Mouse (Mus musculus): ENCODE results near the gene Dkk3. TPM values are rescaled to one million over a fixed set of nuclear protein-coding genes. Genes with fewer than 3 reads are reported as not detected.

Dkk3 gene
- total RNA-seq, 2 experiments from 2014 or later: 12.3 to 14.7 TPM

DNA sequence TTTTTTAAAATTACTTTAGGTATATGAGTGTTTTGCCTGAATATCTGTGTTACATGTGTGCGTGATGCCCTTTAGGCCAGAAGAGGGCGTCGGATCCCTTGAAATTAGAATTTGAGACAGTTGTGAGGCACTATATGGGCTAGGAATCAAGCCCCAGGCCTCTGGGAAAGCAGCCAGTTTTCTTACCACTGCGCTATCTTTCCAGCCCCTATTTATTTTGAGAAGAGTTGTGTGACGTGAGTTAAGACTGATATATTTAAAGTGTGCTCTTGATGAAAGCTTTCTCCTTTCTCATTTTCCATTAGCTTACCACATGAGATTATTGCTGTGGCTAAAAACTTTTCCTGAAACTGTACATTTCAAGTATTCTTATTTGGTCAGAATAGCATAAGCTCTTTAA, 84.0 kb downstream of the Dkk3 start:
- DNase-seq: no peak

Other genes with a start within 250 kb of the Dkk3 start
- gene Usp47, start 135.6 kb downstream of the Dkk3 start, total RNA-seq (2021): 10 to 100 TPM; 58.9 to 74.1 TPM
- gene Mical2, start 66.8 kb upstream of the Dkk3 start, total RNA-seq (2021): 10 to 100 TPM; 17.4 to 22.7 TPM

Measured in adrenal gland, postnatal 10 days (tissue).